Mouse (Mus musculus): ENCODE measurements around the gene Steap3. TPM values are rescaled to one million over a fixed set of nuclear protein-coding genes. Genes with fewer than 3 reads are reported as not detected.

Steap3 gene
- polyA plus RNA-seq, 1 experiment = 3.3 TPM

GRCm38 (mm10) chr1:120264861-120265686 lies 7.4 kb downstream of the Steap3 start:
- H3K27me3 ChIP-seq (ENCODE audit: control insufficient read depth, insufficient read depth, low read length) = no peaks in the 10 kb centered on the region
- H3K36me3 ChIP-seq (ENCODE audit: control insufficient read depth, insufficient read depth, low read length) = no peaks in the 10 kb centered on the region
- peaks cover 5% of the 10 kb centered on the region for H3K4me1 ChIP-seq (ENCODE audit: control insufficient read depth, insufficient read depth, low read length)
- TF ChIP-seq POLR2A (IDR thresholded peaks at IDR 0.05; ENCODE audit: control insufficient read depth, low read depth, low read length) (no peak), CTCF (IDR thresholded peaks at IDR 0.05; ENCODE audit: control insufficient read depth, insufficient read depth, insufficient replicate concordance, low read depth, low read length) (0 out of 2 replicates have a peak, but pooled peaks have one; percentile 8)
- H3K4me3 ChIP-seq (ENCODE audit: control insufficient read depth, low read depth, low read length) = peak overlapping the region; percentile 77
- 0 out of 2 replicates have a peak overlapping the region, but pooled peaks have one; percentile 15 for H3K27ac ChIP-seq (ENCODE audit: control insufficient read depth, insufficient read depth, low read depth, low read length)

DNA sequence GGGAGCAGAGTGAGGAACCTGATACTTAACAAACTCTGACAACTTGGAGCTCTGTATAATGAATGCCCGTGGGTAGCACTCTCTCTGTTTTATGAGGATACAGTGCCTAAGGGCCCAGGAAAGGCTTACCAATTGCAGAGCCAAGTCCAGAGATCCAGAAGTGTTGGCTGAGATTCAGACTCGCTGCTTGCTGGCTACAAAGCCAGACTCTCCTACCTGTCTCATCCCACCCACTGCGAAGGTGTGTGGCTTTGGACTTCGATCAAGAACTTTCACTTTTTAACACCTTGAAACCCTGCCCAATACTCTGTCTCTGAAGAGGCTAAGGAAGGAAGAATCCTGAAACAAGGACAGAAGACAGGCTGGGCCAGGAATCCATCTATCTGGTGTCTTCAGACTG lies 9.3 kb downstream of the Steap3 start:
- no peak overlapping the region for H3K4me3 ChIP-seq (ENCODE audit: control insufficient read depth, low read depth, low read length)
- no peak overlapping the region for H3K27ac ChIP-seq (ENCODE audit: control insufficient read depth, insufficient read depth, low read depth, low read length)
- no peaks in the 10 kb centered on the region for H3K36me3 ChIP-seq (ENCODE audit: control insufficient read depth, insufficient read depth, low read length)
- no peak for TF ChIP-seq CTCF (IDR thresholded peaks at IDR 0.05; ENCODE audit: control insufficient read depth, insufficient read depth, insufficient replicate concordance, low read depth, low read length)
- TF ChIP-seq POLR2A (IDR thresholded peaks at IDR 0.05; ENCODE audit: control insufficient read depth, low read depth, low read length) = no peak
- peaks cover 5% of the 10 kb centered on the region for H3K4me1 ChIP-seq (ENCODE audit: control insufficient read depth, insufficient read depth, low read length)
- no peaks in the 10 kb centered on the region for H3K27me3 ChIP-seq (ENCODE audit: control insufficient read depth, insufficient read depth, low read length)

DNA sequence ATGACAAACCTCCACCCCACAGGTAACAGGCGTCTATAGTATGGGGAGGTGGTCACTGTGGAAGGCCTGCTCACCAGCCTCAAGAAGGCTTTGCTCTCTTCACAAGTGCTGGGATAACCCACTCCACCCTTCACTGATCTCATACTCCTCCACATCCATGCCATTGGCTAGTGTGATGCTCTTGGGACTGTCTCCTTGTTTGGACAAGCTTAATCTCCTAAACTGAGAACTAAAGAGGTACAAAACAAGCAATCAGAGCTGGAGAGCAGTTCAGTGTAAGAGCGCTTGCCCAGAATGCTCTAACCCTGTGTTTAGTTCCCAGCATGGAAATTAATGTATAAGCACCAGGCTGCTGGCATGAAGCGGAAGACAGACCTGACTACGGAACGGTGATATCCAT lies 11.3 kb downstream of the Steap3 start:
- TF ChIP-seq POLR2A (IDR thresholded peaks at IDR 0.05; ENCODE audit: control insufficient read depth, low read depth, low read length) (no peak), CTCF (IDR thresholded peaks at IDR 0.05; ENCODE audit: control insufficient read depth, insufficient read depth, insufficient replicate concordance, low read depth, low read length) (no peak)
- Histone ChIP-seq H3K4me1 (ENCODE audit: control insufficient read depth, insufficient read depth, low read length) (peaks cover 5% of the 10 kb centered on the region), H3K36me3 (ENCODE audit: control insufficient read depth, insufficient read depth, low read length) (no peaks in the 10 kb centered on the region), H3K27me3 (ENCODE audit: control insufficient read depth, insufficient read depth, low read length) (no peaks in the 10 kb centered on the region), H3K4me3 (ENCODE audit: control insufficient read depth, low read depth, low read length) (no peak overlapping the region), H3K27ac (ENCODE audit: control insufficient read depth, insufficient read depth, low read depth, low read length) (no peak overlapping the region)

DNA sequence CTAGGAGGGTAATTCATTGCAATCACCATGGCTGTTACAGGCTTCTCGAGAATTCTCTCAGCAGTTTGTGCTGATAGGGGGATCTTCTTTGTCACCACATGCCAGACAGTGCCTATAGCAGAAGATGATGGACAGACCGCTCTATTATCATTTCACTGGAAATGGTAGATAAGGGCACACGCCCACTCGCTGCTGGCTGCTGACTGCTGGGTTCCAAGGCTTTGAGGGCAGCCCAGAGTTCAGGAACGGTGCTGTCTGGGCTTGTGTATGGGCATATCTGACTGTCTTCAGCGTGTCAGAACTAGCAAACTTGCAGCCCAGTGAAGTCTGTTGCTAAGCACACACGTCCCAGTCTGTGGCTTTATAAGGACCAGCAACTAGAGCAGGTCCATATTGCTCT lies 13.3 kb downstream of the Steap3 start:
- Histone ChIP-seq H3K36me3 (ENCODE audit: control insufficient read depth, insufficient read depth, low read length) (no peaks in the 10 kb centered on the region), H3K27ac (ENCODE audit: control insufficient read depth, insufficient read depth, low read depth, low read length) (no peak overlapping the region), H3K4me3 (ENCODE audit: control insufficient read depth, low read depth, low read length) (no peak overlapping the region), H3K4me1 (ENCODE audit: control insufficient read depth, insufficient read depth, low read length) (no peaks in the 10 kb centered on the region; the same call in 1 of the 2 replicates), H3K27me3 (ENCODE audit: control insufficient read depth, insufficient read depth, low read length) (no peaks in the 10 kb centered on the region)
- TF ChIP-seq POLR2A (IDR thresholded peaks at IDR 0.05; ENCODE audit: control insufficient read depth, low read depth, low read length) (no peak), CTCF (IDR thresholded peaks at IDR 0.05; ENCODE audit: control insufficient read depth, insufficient read depth, insufficient replicate concordance, low read depth, low read length) (no peak)

DNA sequence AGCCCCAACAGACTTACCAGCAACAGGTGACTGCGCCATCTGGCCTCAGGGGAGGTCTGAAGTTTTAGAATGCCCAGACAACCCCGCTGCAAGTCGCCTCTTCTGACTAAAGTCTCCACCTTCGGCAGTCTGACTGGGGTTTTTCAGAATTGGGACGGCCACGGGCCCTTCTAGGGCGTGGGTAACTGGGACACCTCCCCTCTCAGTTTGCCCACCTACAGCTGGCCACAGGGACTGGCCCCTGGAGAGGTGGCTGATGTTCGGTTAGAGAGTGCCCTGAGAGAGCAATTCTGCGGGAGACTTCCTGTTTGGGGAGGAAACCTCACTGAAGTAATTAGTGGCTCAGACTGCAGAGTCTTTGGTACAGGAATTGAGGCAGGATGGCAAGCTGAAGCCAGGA lies 13.8 kb downstream of the Steap3 start:
- H3K36me3 ChIP-seq (ENCODE audit: control insufficient read depth, insufficient read depth, low read length) = no peaks in the 10 kb centered on the region
- peak overlapping the region; percentile 9; the same call in 1 of the 2 replicates for H3K27ac ChIP-seq (ENCODE audit: control insufficient read depth, insufficient read depth, low read depth, low read length)
- no peak for TF ChIP-seq CTCF (IDR thresholded peaks at IDR 0.05; ENCODE audit: control insufficient read depth, insufficient read depth, insufficient replicate concordance, low read depth, low read length)
- TF ChIP-seq POLR2A (IDR thresholded peaks at IDR 0.05; ENCODE audit: control insufficient read depth, low read depth, low read length) = no peak
- H3K4me1 ChIP-seq (ENCODE audit: control insufficient read depth, insufficient read depth, low read length) = no peaks in the 10 kb centered on the region; the same call in 1 of the 2 replicates
- H3K4me3 ChIP-seq (ENCODE audit: control insufficient read depth, low read depth, low read length) = no peak overlapping the region
- H3K27me3 ChIP-seq (ENCODE audit: control insufficient read depth, insufficient read depth, low read length) = no peaks in the 10 kb centered on the region

- no peak overlapping the region for H3K27ac ChIP-seq (ENCODE audit: control insufficient read depth, insufficient read depth, low read depth, low read length)
- no peaks in the 10 kb centered on the region for H3K36me3 ChIP-seq (ENCODE audit: control insufficient read depth, insufficient read depth, low read length)
- no peaks in the 10 kb centered on the region for H3K27me3 ChIP-seq (ENCODE audit: control insufficient read depth, insufficient read depth, low read length)
- TF ChIP-seq POLR2A (IDR thresholded peaks at IDR 0.05; ENCODE audit: control insufficient read depth, low read depth, low read length) = no peak
- no peak for TF ChIP-seq CTCF (IDR thresholded peaks at IDR 0.05; ENCODE audit: control insufficient read depth, insufficient read depth, insufficient replicate concordance, low read depth, low read length)
- H3K4me1 ChIP-seq (ENCODE audit: control insufficient read depth, insufficient read depth, low read length) = no peaks in the 10 kb centered on the region; the same call in 1 of the 2 replicates
- H3K4me3 ChIP-seq (ENCODE audit: control insufficient read depth, low read depth, low read length) = no peak overlapping the region
Observed at GRCm38 (mm10) chr1:120258245-120258644, 14.3 kb downstream of the Steap3 start.

GRCm38 (mm10) chr1:120253751-120254150 lies 18.8 kb downstream of the Steap3 start:
- no peaks in the 10 kb centered on the region; the same call in 1 of the 2 replicates for H3K4me1 ChIP-seq (ENCODE audit: control insufficient read depth, insufficient read depth, low read length)
- TF ChIP-seq POLR2A (IDR thresholded peaks at IDR 0.05; ENCODE audit: control insufficient read depth, low read depth, low read length) (no peak), CTCF (IDR thresholded peaks at IDR 0.05; ENCODE audit: control insufficient read depth, insufficient read depth, insufficient replicate concordance, low read depth, low read length) (no peak)
- H3K27me3 ChIP-seq (ENCODE audit: control insufficient read depth, insufficient read depth, low read length) = no peaks in the 10 kb centered on the region
- no peak overlapping the region for H3K4me3 ChIP-seq (ENCODE audit: control insufficient read depth, low read depth, low read length)
- no peaks in the 10 kb centered on the region for H3K36me3 ChIP-seq (ENCODE audit: control insufficient read depth, insufficient read depth, low read length)
- H3K27ac ChIP-seq (ENCODE audit: control insufficient read depth, insufficient read depth, low read depth, low read length) = no peak overlapping the region
